Mouse (Mus musculus): ENCODE measurements at regions not wholly inside any gene's neighbourhood (a gene's known extent, or its start where the extent isn't known, plus 50 kb on each side); places are given as distances from the start of the nearest gene placed in this dataset.

GRCm38 (mm10) chr3:147189737-147190136, 337.6 kb downstream of the Ttll7 start:
- TF ChIP-seq FLI1 (IDR thresholded peaks at IDR 0.05; ENCODE audit: low read length) (no peak), GATA1 (IDR thresholded peaks at IDR 0.05; ENCODE audit: borderline replicate concordance, low read length) (no peak)

All from megakaryocyte, embryonic 14.5 days (primary cell).